Mouse (Mus musculus): Measurements from ENCODE around the gene Shank1.

GRCm38 (mm10) chr7:44398570-44398969 is 88.5 kb downstream of the Shank1 start:
- TF ChIP-seq POLR2A (IDR thresholded peaks at IDR 0.05; ENCODE audit: borderline replicate concordance, low read depth, low read length) = no peak
- peak; percentile 53 for TF ChIP-seq CTCF (IDR thresholded peaks at IDR 0.05; ENCODE audit: low read depth, low read length)

Data from bone marrow macrophage, adult 2 months (primary cell).